Mouse (Mus musculus): Measurements from ENCODE around the gene Stac. TPM values are rescaled to one million over a fixed set of nuclear protein-coding genes. Genes with fewer than 3 reads are reported as not detected.

The Stac gene
- polyA plus RNA-seq, 1 experiment from 2014 or later = 0.33 TPM

DNA sequence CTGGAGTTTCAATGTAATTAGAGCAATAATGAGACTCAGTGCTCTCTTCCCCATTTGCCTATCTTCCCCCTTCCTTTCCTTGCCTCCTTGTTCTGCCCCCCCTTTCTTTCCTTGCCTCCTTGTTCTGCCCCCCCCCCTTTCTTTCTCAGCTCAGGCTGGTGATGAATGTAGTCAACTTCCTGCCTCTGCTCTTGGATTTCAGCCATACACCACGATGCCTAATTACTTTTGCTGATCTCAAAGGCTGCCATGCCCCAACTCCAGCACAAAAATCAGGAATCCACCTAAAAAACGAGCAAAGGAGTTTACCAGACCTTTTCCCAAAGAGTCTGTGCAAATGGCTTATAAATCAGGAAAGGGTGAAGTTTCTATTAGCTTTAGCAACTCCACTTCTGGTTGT lies 10.6 kb downstream of the Stac start:
- 55% methylated on average over 2 of the region's 2 CpGs for WGBS
- no peaks in the 10 kb centered on the region for H3K36me3 ChIP-seq
- no peak for DNase-seq (ENCODE audit: low spot score)

DNA sequence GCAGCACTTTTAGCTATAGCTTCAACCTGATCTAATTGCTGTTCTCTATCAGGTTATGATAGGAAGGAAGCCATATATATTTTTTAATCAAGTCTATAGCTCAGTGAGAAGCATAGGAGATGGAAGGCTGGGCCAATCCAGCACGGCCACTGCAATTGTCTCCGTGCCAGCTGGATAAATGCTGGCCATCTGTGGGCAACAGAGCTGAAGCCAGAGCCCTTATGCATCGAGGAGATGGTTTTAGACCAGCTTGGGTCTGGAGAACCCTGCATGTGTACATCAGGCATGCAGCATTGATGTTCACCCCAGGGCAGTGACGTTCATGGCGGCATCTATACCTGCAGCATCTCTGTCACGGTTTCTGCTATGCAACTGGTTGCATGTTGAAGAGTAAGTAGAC lies 20.3 kb downstream of the Stac start:
- DNase-seq (ENCODE audit: low spot score) = no peak
- WGBS = 90% methylated on average over 6 of the region's 6 CpGs
- Histone ChIP-seq H3K4me1 (replicated peaks) (no peaks in the 10 kb centered on the region), H3K27ac (no peak overlapping the region), H3K27me3 (ENCODE audit: insufficient read depth, poor library complexity, severe bottlenecking) (no peaks in the 10 kb centered on the region), H3K4me3 (no peak overlapping the region), H3K9me3 (no peaks in the 10 kb centered on the region), H3K36me3 (no peaks in the 10 kb centered on the region)

More for the DNA sequence above, 10.6 kb downstream of the Stac start:
- Histone ChIP-seq H3K4me3 (no peak overlapping the region), H3K27ac (no peak overlapping the region), H3K4me1 (replicated peaks) (no peaks in the 10 kb centered on the region), H3K27me3 (ENCODE audit: insufficient read depth, poor library complexity, severe bottlenecking) (no peaks in the 10 kb centered on the region), H3K9me3 (no peaks in the 10 kb centered on the region)

DNA sequence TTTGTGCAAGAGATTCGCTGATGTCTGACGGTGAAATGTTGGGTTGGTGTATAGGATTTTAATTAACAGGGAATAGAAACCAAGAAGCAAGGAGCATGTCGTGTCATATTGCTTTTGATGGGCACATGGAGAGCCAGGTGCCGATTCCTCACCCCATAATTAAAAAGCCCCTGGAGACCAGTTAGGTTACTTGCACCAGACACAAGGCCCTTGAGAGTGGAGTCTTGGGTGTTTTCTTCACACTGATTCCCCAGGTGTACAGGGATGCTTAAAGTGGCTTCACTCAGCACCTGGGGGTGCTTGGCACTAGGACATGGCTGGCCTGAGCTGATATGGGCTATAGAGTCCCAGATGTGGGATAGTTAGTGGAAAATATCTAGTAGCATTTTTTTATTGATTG lies 35.1 kb downstream of the Stac start:
- 84% methylated on average over 4 of the region's 4 CpGs for WGBS
- Histone ChIP-seq H3K4me1 (replicated peaks) (no peaks in the 10 kb centered on the region), H3K27me3 (ENCODE audit: insufficient read depth, poor library complexity, severe bottlenecking) (no peaks in the 10 kb centered on the region), H3K27ac (no peak overlapping the region), H3K4me3 (no peak overlapping the region), H3K36me3 (no peaks in the 10 kb centered on the region), H3K9me3 (no peaks in the 10 kb centered on the region)
- no peak for DNase-seq (ENCODE audit: low spot score)

DNA sequence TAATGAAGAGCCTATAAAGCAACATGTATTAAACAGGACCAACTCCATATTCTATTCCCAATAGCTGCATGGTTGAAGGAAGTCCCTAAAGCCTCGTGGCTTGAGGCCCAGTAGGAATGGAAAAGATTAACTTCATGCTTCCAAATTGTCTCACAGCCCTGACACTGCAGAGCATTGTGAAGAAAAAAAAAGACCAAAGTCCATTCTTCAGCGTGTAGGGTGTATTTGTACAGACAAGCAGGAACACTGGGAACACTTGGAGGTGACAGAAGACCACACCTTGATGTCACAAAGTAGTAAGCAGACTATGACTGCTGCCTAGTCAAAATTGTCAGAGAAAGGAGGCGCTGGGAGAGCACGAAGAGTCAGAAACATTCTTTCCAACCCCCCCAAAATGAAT lies 45.9 kb downstream of the Stac start:
- H3K27ac ChIP-seq = no peak overlapping the region
- WGBS = 84% methylated on average over 4 of the region's 4 CpGs
- H3K27me3 ChIP-seq (ENCODE audit: insufficient read depth, poor library complexity, severe bottlenecking) = no peaks in the 10 kb centered on the region
- no peaks in the 10 kb centered on the region for H3K36me3 ChIP-seq
- H3K9me3 ChIP-seq = no peaks in the 10 kb centered on the region
- no peak for DNase-seq (ENCODE audit: low spot score)
- no peaks in the 10 kb centered on the region for H3K4me1 ChIP-seq (replicated peaks)
- no peak overlapping the region for H3K4me3 ChIP-seq

DNA sequence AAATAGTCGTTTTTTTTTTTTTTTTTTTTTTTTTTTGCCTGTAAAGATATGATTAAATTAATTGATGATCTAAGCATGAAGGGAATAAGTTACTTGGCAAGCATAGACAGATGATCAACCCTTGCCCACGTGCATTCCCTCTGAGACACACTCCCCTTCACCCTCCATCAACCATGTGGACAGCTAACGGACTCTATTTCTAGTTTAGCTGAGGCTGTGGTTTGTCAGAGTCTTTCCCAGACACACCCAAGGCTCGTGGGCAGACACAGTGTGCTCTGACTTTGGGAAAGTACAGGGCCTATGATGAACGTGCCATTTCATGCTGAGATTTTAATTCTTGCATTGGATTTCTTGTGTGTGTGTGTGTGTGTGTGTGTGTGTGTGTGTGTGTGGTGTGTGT lies 46.8 kb downstream of the Stac start:
- no peak for DNase-seq (ENCODE audit: low spot score)
- no peak overlapping the region for H3K27ac ChIP-seq
- H3K9me3 ChIP-seq = no peaks in the 10 kb centered on the region
- H3K4me3 ChIP-seq = no peak overlapping the region
- H3K36me3 ChIP-seq = no peaks in the 10 kb centered on the region
- H3K4me1 ChIP-seq (replicated peaks) = no peaks in the 10 kb centered on the region
- WGBS = 72% methylated on average over 5 of the region's 5 CpGs
- no peaks in the 10 kb centered on the region for H3K27me3 ChIP-seq (ENCODE audit: insufficient read depth, poor library complexity, severe bottlenecking)

DNA sequence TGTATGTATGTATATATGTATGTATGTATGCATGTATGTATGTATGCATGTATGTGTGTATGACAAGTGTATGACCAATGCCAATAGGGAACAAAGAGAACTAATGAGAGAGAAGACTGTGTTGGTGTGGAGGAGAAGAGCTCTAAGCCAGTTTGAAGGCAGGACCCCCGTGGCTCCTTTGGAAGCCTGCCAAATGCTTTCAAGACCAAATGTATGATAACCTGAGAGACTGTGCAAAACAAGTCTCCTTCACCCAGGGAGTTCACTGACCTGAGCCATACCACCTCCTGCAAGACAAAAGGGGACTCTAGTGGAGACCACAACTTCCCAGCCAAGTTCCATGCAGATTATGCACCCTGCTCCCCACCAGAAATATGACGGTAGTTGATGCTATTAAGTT lies 52.5 kb downstream of the Stac start:
- no peak for DNase-seq (ENCODE audit: low spot score)
- no peak overlapping the region for H3K27ac ChIP-seq
- no peaks in the 10 kb centered on the region for H3K27me3 ChIP-seq (ENCODE audit: insufficient read depth, poor library complexity, severe bottlenecking)
- no peaks in the 10 kb centered on the region for H3K9me3 ChIP-seq
- no peak overlapping the region for H3K4me3 ChIP-seq
- H3K36me3 ChIP-seq = no peaks in the 10 kb centered on the region
- peaks cover 3% of the 10 kb centered on the region; the same call in 1 of the 2 replicates for H3K4me1 ChIP-seq (replicated peaks)
- WGBS = 78% methylated on average over 2 of the region's 2 CpGs

- Histone ChIP-seq H3K36me3 (no peaks in the 10 kb centered on the region), H3K9me3 (no peaks in the 10 kb centered on the region), H3K27me3 (ENCODE audit: insufficient read depth, poor library complexity, severe bottlenecking) (no peaks in the 10 kb centered on the region), H3K27ac (no peak overlapping the region), H3K4me3 (no peak overlapping the region), H3K4me1 (replicated peaks) (peaks cover 3% of the 10 kb centered on the region; the same call in 1 of the 2 replicates)
- WGBS = 55% methylated on average over 4 of the region's 4 CpGs
- no peak for DNase-seq (ENCODE audit: low spot score)
Measured at GRCm38 (mm10) chr9:111632833-111633232, 57.3 kb downstream of the Stac start.

DNA sequence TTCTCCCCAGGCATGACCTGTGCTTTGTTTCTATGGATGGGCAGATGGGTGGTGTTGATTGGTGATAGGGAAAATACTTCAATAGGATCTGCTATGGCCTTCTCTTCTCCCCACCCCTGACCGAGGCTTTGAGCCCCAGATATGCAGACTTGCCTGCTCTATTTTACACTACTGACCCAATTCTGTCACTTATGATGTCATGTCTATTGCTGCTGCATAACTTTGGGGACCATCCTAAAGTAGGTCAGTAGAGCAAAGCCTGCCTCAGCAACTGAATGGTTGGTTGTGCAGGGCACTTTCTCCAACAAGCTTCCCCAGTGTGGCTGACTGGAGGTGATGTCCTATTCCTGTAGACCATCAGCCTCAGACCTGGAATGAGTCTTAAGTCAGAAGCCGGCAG lies 69.0 kb downstream of the Stac start:
- no peak for DNase-seq (ENCODE audit: low spot score)
- Histone ChIP-seq H3K4me1 (replicated peaks) (no peaks in the 10 kb centered on the region), H3K36me3 (no peaks in the 10 kb centered on the region), H3K9me3 (no peaks in the 10 kb centered on the region), H3K27ac (no peak overlapping the region), H3K4me3 (no peak overlapping the region), H3K27me3 (ENCODE audit: insufficient read depth, poor library complexity, severe bottlenecking) (no peaks in the 10 kb centered on the region)
- 81% methylated on average over 2 of the region's 2 CpGs for WGBS

DNA sequence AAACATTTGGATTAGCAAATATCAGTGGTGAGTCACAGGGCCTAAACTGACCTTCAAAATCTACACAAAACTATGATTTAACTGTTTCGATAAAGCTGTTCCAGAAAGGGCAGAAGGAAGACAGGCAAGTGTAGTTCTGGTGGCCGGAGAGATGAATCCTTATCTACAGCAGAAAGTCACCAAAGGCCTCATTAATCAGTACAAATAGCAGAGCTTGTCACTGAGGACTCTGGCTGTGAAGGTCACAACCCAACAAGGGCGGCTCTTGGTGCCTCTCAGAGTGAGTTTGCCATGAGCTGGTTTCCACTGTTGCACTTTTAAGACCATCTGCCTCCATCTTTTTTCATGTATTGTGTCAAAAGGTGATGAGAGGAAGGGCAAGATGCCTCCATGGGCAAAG lies 78.8 kb downstream of the Stac start:
- Histone ChIP-seq H3K4me3 (no peak overlapping the region), H3K4me1 (replicated peaks) (no peaks in the 10 kb centered on the region), H3K36me3 (no peaks in the 10 kb centered on the region), H3K27ac (no peak overlapping the region), H3K27me3 (ENCODE audit: insufficient read depth, poor library complexity, severe bottlenecking) (no peaks in the 10 kb centered on the region), H3K9me3 (no peaks in the 10 kb centered on the region)
- WGBS = 77% methylated on average over 3 of the region's 3 CpGs
- no peak for DNase-seq (ENCODE audit: low spot score)

DNA sequence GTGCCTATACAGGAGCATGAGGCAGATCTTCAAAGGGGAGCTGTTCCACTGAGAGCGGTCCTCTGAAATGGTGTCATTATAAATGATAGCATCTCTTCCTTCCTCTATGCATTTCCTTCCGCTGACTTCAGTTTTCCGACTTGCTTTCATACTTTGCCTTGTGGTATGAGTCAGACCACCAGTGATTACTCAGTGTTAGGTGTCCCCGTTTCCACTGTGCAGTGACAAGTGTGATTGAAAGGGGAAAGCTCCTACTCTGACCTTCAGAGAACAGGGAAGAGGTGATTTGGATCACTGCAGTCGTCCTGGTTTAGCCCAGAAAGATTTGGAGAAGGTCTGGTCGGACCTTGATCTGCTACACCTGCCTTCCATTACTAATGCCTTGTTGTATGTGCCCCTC lies 81.4 kb downstream of the Stac start:
- H3K9me3 ChIP-seq = no peaks in the 10 kb centered on the region
- no peaks in the 10 kb centered on the region for H3K4me1 ChIP-seq (replicated peaks)
- H3K27ac ChIP-seq = no peak overlapping the region
- H3K4me3 ChIP-seq = no peak overlapping the region
- H3K27me3 ChIP-seq (ENCODE audit: insufficient read depth, poor library complexity, severe bottlenecking) = no peaks in the 10 kb centered on the region
- 79% methylated on average over 6 of the region's 6 CpGs for WGBS
- no peak for DNase-seq (ENCODE audit: low spot score)
- H3K36me3 ChIP-seq = no peaks in the 10 kb centered on the region

- H3K9me3 ChIP-seq = no peaks in the 10 kb centered on the region
- 91% methylated on average over 8 of the region's 8 CpGs for WGBS
- H3K27me3 ChIP-seq (ENCODE audit: insufficient read depth, poor library complexity, severe bottlenecking) = no peaks in the 10 kb centered on the region
- H3K4me3 ChIP-seq = no peak overlapping the region
- H3K36me3 ChIP-seq = no peaks in the 10 kb centered on the region
- no peak overlapping the region for H3K27ac ChIP-seq
- DNase-seq (ENCODE audit: low spot score) = no peak
- H3K4me1 ChIP-seq (replicated peaks) = no peaks in the 10 kb centered on the region
Measured at GRCm38 (mm10) chr9:111606603-111607002, 83.5 kb downstream of the Stac start.

DNA sequence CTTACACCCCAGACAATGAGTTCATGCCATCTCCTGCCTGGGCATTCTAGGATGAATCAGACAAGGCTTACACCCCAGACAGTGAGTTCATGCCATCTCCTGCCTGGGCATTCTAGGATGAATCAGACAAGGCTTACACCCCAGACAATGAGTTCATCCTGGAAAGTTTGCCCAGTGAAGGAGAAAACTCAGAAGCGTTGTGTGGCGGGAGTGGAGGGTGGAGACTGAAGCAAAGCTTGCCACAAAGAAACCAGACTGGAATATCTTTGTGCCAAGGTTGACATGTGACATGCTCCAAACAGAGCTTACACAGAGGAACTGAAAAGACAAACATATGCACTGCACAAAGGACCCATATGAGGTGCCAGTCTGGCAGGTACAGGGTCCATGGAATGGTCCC lies 102.6 kb downstream of the Stac start:
- H3K27ac ChIP-seq = no peak overlapping the region
- H3K4me1 ChIP-seq (replicated peaks) = no peaks in the 10 kb centered on the region
- H3K27me3 ChIP-seq (ENCODE audit: insufficient read depth, poor library complexity, severe bottlenecking) = no peaks in the 10 kb centered on the region
- no peaks in the 10 kb centered on the region for H3K36me3 ChIP-seq
- WGBS = 89% methylated on average over 2 of the region's 2 CpGs
- DNase-seq (ENCODE audit: low spot score) = no peak
- no peaks in the 10 kb centered on the region for H3K9me3 ChIP-seq
- H3K4me3 ChIP-seq = no peak overlapping the region

DNA sequence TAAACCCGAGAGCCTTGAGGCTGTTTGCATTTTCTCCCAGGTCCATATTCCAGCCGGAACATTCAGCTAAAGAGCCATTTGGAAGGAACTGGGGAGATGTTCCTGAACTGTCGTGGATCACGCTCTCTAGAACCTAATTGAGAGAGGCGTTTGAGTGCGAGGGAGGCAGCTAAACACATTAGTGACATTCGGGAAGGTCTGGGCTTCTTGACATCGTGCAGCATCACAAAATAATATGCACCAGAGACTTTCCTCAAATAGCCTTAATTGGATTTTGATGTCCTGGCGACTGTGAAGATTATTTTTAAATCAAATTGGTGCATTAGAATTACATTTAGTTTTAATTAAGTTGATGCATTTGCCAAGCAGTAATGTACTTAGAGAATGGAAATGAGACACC lies 111.4 kb downstream of the Stac start:
- Histone ChIP-seq H3K27me3 (ENCODE audit: insufficient read depth, poor library complexity, severe bottlenecking) (no peaks in the 10 kb centered on the region), H3K27ac (no peak overlapping the region), H3K4me1 (replicated peaks) (no peaks in the 10 kb centered on the region), H3K4me3 (no peak overlapping the region), H3K9me3 (no peaks in the 10 kb centered on the region), H3K36me3 (no peaks in the 10 kb centered on the region)
- WGBS = 83% methylated on average over 9 of the region's 9 CpGs
- no peak for DNase-seq (ENCODE audit: low spot score)

DNA sequence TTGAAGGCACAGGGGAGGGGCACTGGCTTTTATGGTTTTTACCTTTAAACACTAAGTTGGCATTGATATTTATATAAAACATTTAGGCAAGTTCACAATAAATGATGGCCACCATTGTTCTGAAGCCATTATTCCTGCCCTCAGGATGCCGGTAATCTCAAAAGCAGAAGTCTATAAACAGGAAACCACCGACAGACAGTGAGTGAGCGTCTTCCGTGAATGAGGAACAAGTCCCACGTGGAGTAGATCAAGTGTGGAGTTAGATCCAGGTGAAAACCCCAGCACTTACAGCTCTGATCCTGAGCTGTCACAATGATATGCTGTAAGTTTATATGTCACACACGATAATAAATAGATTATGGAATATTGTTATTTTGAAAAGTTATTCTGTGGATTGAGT lies 112.7 kb downstream of the Stac start:
- Histone ChIP-seq H3K9me3 (no peaks in the 10 kb centered on the region), H3K36me3 (no peaks in the 10 kb centered on the region), H3K4me3 (no peak overlapping the region), H3K27me3 (ENCODE audit: insufficient read depth, poor library complexity, severe bottlenecking) (no peaks in the 10 kb centered on the region), H3K4me1 (replicated peaks) (no peaks in the 10 kb centered on the region), H3K27ac (no peak overlapping the region)
- no peak for DNase-seq (ENCODE audit: low spot score)
- WGBS = 81% methylated on average over 6 of the region's 6 CpGs

Measured in hindbrain, embryonic 10.5 days (tissue).